Mouse (Mus musculus): Measurements from ENCODE around the gene Rarg.

Gene Rarg

GRCm38 (mm10) chr15:102203835-102204381 is 53.4 kb downstream of the Rarg start:
- DNase-seq = peak; percentile 78 to 83

- DNase-seq = peak; percentile 97 to 99
Observed at GRCm38 (mm10) chr15:102202971-102203834, 54.1 kb downstream of the Rarg start, which contains the start of gene Zfp740. Gene Zfp740, plus strand, starts transcription at chr15:102203249.

DNA sequence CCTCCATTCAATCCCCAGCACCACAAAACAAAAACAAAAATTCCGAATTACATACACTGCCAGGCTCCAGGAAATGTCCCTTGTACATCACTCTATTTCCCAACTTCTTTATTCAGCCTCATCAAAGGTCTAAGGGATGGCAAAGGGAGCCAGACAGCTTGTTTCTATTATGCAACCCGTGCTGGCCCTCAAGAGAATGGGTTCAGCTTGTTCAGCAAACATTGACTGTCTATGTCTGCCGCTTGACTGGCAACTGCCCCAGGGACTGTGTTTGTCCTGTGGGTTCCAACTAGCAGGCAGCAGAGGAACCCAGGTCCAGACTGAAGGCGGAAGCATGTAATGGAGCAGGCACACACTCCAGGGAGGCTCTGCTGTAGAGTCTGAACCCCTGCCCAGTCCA is 58.5 kb downstream of the Rarg start:
- no peak for DNase-seq

- no peak for DNase-seq
Observed at GRCm38 (mm10) chr15:102195373-102195772, 61.9 kb downstream of the Rarg start.

DNA sequence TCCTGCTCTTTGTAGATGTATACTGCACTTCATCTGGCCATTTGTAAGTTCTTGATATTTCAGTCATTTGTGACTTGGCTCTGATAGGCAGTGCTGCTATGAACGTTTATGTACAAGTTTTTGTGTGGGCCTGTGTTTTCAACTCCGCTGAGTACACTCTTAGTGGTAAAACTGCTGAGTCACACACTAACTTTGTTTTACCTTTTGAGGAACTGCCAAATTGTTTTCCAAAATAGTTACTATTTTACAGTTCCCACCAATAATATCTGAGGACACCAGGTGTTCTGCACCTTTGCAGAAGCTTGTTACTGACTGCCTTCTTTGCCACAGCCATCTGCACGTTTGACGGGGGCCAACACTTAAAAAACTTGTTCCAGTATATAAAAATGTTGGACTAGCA is 62.9 kb downstream of the Rarg start:
- no peak for DNase-seq

DNA sequence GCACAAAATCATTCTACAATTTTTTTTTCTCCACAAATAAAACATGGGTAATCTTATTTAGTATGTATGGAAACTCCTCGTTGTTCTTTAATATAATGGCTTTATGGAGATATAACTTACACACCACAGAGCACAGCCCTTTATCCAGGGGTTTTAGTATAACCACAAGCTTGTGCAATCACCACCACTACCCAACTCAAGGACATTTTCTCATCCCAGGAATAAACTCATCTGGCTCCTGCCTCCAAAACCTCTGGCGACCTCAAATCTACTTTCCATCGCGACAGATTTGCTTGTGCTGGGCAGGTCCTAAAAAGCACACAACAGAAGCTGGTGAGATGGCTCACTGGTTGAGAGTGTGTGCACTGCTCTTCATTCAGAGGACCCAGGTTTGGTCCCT is 63.7 kb downstream of the Rarg start:
- no peak for DNase-seq

DNA sequence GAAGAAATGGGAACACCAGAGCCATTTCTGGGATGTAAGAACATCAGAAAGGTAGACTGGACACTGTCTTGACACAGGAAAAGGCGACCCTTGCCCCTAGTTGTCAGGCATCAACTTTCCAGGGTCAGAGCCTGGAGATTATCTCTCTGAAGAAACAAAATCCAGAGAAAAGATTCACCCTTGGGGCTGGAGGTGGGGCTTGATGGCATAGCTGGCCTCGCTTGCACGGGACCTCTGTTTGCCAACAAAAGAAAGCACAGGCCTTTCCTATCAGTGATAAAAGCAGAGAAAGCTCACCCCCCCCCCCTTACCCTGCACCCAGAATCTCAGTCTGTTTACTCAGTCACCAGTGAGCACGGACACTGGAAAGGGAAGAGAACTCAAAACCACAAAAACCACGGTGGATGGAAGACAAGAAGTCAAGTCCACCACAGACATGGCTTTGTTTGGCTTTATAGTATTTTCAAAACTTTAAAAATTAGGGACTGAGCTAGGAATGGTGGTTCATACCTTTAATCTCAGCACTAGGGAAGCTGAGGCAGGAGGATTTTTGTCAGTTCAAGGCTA is 64.4 kb downstream of the Rarg start:
- DNase-seq = no peak

DNA sequence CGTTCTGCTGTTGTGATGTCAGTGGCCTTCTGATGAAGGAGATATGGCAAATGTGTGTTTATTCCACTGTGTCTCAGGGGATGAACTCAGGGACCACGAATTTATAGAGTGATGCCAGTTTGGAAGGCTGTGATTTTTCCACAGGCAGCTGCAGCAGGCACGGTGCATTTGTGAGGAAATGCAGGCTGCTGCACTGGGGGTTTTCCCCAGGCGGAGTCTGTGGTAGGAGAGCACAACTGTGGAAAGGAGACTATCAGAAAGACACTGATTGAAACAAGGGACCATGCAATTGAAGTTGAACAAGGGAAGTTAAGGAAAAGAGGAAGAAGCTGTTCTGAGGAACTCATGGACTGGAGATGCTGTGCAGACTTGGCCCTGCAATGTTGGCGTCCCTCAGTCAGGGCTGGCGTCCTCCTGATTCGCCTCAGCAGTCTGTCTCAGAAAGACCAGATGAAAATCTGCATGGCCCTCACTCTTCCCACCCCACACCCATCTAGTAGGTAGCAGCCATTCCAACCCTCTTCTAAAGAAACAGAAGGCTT is 65.0 kb downstream of the Rarg start:
- DNase-seq = no peak

DNA sequence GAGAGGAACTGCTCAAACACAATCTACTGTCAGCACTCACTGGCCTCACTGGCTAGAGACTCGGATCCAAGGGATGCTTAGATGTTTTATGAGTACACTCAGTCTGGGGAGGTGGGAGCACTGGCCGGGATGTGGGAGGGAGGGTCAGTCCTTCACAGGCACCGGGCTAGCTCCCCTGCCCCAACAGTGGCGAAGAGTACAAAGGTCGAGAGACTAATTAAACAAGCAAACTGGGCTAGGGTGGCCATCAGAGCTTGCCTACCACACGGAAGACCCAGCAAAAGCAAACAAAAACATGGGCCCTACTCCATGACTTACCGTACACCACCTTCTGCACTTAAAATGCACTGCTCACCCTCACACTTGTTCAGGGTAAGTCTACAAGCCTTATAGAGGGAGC is 65.6 kb downstream of the Rarg start:
- DNase-seq = no peak

GRCm38 (mm10) chr15:102188883-102189282 is 68.4 kb downstream of the Rarg start:
- DNase-seq = peak; percentile 48 to 65

DNA sequence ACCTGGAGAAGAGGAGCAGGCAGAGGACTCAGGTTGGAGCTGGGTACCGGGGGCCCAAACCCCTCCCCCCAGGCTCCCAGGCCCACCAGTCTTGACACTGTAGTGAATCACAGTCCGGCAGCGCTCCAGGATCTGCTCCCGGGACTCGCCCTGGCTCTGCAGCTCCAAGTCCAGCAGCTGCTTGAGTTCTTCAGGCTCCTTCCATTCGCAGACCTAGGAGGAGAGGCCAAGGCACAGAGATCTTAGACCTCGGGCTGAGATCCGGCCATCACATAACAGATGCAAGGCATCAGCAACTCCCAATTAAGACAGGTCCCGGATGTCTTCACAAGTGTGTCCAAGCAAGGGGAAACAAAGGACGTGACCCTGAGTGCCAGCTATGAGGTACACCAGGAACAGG is 69.2 kb downstream of the Rarg start:
- DNase-seq = peak; percentile 64 to 71

- no peak for DNase-seq
Observed at GRCm38 (mm10) chr15:102186239-102186638, 71.1 kb downstream of the Rarg start.

Measured in kidney, postnatal 4 days (tissue).